Mouse (Mus musculus): ENCODE data around the gene Rangap1. TPM values are rescaled to one million over a fixed set of nuclear protein-coding genes. Genes with fewer than 3 reads are reported as not detected.

Rangap1 gene
- total and polyA plus RNA-seq, 3 experiments = 128 to 207 (median 180) TPM

DNA sequence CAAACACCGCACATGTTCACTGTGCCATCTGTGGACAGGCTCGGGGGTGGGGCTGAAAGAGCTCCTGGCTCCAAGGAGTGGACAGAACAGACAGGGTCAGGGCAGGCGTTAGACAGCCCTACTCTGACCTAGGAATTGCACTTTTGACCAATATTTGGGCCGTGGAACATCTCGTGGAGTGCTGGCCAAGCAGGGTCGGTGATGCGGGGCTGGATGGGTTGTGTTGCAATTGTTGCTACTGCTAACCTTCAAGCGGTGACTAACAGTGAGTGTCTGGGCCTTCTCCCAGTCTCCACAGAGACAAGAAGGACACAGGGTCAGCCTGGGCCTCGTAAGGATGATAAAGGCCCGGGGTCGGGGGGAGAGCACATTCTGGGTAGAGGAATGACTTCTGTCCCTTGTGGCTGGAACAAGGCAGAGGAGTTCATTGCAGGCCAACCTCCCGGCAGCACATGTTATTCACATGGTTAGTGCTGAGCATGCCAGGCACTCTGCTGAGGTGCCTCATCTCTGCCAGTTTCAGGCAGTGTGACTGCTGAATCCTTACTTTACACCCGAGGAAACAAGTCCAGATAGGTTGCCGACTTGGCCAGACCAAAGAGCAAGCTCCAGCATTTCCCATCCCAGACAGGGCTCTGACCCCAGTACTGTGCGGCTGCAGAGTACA, 29.3 kb upstream of the Rangap1 start:
- Histone ChIP-seq H3K9me3 (replicated peaks; ENCODE audit: low read length) (peaks cover 4% of the 10 kb centered on the region), H3K4me1 (ENCODE audit: control insufficient read depth in 1 of 2, insufficient read depth in 2 of 2) (peaks cover 0 to 4% of the 10 kb centered on the region in 2 experiments; a peak in 2 of 4 replicates), H3K4me2 (ENCODE audit: insufficient read depth, low read depth, poor library complexity, severe bottlenecking) (no peak overlapping the region), H3K36me3 (replicated peaks in 1 of 2; ENCODE audit: control insufficient read depth in 1 of 2, insufficient read depth in 1 of 2, low read length in 1 of 2) (peaks cover 79 to 92% of the 10 kb centered on the region in 2 experiments), H3K4me3 (replicated peaks in 1 of 3; ENCODE audit: low read depth in 2 of 3, low read length in 2 of 3, poor library complexity in 1 of 3) (no peak overlapping the region), H3K27ac (ENCODE audit: insufficient read depth, low read depth) (no peak overlapping the region), H3K27me3 (replicated peaks) (no peaks in the 10 kb centered on the region), H3K79me2 (replicated peaks; ENCODE audit: control insufficient read depth, extremely low read depth, insufficient read depth, poor library complexity, severe bottlenecking) (no peaks in the 10 kb centered on the region), H3K9ac (ENCODE audit: insufficient read depth, low read depth) (no peak overlapping the region)
- dilution Hi-C loops (cut with MboI; ENCODE audit: extremely low pct_ligation_motif_present, extremely low pct_unique_long_range_greater_than_20kb, low sequenced_read_pairs) = no loop called here
- DNase-seq (ENCODE audit: extremely low read depth) = no peak
- in situ Hi-C loops (cut with MboI; ENCODE audit: low pct_ligation_motif_present, low pct_unique_long_range_greater_than_20kb, low sequenced_read_pairs) = no loop called here
- no peak for TF ChIP-seq CHD1 (IDR thresholded peaks at IDR 0.05; ENCODE audit: low read depth, low read length)
- no peak for TF ChIP-seq TCF12 (IDR thresholded peaks at IDR 0.05; ENCODE audit: low read depth, low read length)
- no peak for TF ChIP-seq IRF4 (IDR thresholded peaks at IDR 0.05; ENCODE audit: low read depth, low read length)
- no peak for TF ChIP-seq ETS1 (conservative IDR thresholded peaks at IDR 0.05; ENCODE audit: low read depth, low read length)
- no peak for TF ChIP-seq KAT2A (IDR thresholded peaks at IDR 0.05; ENCODE audit: insufficient replicate concordance, low read length)
- TF ChIP-seq MXI1 (IDR thresholded peaks at IDR 0.05; ENCODE audit: low read depth, low read length) = no peak
- no peak for TF ChIP-seq MYC (IDR thresholded peaks at IDR 0.05; ENCODE audit: low read depth, low read length)
- TF ChIP-seq TBP (conservative IDR thresholded peaks at IDR 0.05; ENCODE audit: low read depth, low read length) = no peak
- no peak for TF ChIP-seq ZMIZ1 (IDR thresholded peaks at IDR 0.05; ENCODE audit: low read depth, low read length)
- no peak for TF ChIP-seq RAD21 (IDR thresholded peaks at IDR 0.05; ENCODE audit: low read depth, low read length)
- TF ChIP-seq POLR2AphosphoS2 (IDR thresholded peaks at IDR 0.05; ENCODE audit: low read depth, low read length) = no peak

DNA sequence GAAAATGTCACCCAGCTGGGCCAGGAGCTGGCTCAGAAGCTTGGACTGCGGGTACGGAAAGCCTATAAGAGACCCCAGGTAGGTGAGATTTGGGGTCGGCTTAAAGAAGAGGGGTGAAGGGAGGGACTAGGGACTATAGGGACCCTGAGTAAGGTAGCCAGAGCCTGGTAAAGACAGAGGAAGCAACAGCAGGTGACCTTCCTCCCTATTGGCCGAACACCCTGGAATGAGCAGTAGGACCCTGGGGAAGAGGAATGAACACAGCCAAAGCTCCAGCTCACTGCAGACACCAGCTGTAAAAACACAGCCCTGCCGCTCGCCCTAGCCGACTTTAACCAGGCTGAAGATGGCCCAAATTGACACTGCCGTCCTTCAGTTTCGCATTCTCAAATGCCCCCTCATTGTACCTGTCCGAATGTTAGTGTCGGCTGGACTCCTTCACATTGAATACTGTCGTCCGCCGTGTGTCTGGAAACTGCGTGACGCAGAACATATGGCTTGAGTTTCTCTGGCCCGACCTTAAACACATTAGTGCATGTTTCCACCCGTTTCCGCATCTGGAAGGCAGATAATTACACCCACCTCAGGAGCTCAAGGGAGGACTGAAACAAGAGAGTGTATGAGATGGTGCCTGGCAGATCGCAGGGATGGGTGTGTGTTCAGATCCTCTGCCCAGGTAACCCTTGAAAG, 27.2 kb upstream of the Rangap1 start:
- Histone ChIP-seq H3K79me2 (replicated peaks; ENCODE audit: control insufficient read depth, extremely low read depth, insufficient read depth, poor library complexity, severe bottlenecking) (no peaks in the 10 kb centered on the region), H3K9ac (ENCODE audit: insufficient read depth, low read depth) (no peak overlapping the region), H3K4me3 (replicated peaks in 1 of 3; ENCODE audit: low read depth in 2 of 3, low read length in 2 of 3, poor library complexity in 1 of 3) (no peak overlapping the region), H3K27ac (ENCODE audit: insufficient read depth, low read depth) (no peak overlapping the region), H3K36me3 (replicated peaks in 1 of 2; ENCODE audit: control insufficient read depth in 1 of 2, insufficient read depth in 1 of 2, low read length in 1 of 2) (peaks cover 72 to 91% of the 10 kb centered on the region in 2 experiments), H3K9me3 (replicated peaks; ENCODE audit: low read length) (peaks cover 4% of the 10 kb centered on the region), H3K4me2 (ENCODE audit: insufficient read depth, low read depth, poor library complexity, severe bottlenecking) (no peak overlapping the region), H3K27me3 (replicated peaks) (no peaks in the 10 kb centered on the region), H3K4me1 (ENCODE audit: control insufficient read depth in 1 of 2, insufficient read depth in 2 of 2) (peaks cover 0 to 4% of the 10 kb centered on the region in 2 experiments; a peak in 2 of 4 replicates)
- dilution Hi-C loops (cut with MboI; ENCODE audit: extremely low pct_ligation_motif_present, extremely low pct_unique_long_range_greater_than_20kb, low sequenced_read_pairs) = no loop called here
- in situ Hi-C loops (cut with MboI; ENCODE audit: low pct_ligation_motif_present, low pct_unique_long_range_greater_than_20kb, low sequenced_read_pairs) = no loop called here
- DNase-seq (ENCODE audit: extremely low read depth) = no peak
- TF ChIP-seq KAT2A (IDR thresholded peaks at IDR 0.05; ENCODE audit: insufficient replicate concordance, low read length) = no peak
- no peak for TF ChIP-seq TBP (conservative IDR thresholded peaks at IDR 0.05; ENCODE audit: low read depth, low read length)
- TF ChIP-seq MAFK (IDR thresholded peaks at IDR 0.05; ENCODE audit: insufficient replicate concordance, low read length) = no peak
- TF ChIP-seq TCF12 (IDR thresholded peaks at IDR 0.05; ENCODE audit: low read depth, low read length) = no peak
- no peak for TF ChIP-seq RAD21 (IDR thresholded peaks at IDR 0.05; ENCODE audit: low read depth, low read length)
- TF ChIP-seq JUND (conservative IDR thresholded peaks at IDR 0.05; ENCODE audit: low read depth, low read length) = no peak
- no peak for TF ChIP-seq CHD1 (IDR thresholded peaks at IDR 0.05; ENCODE audit: low read depth, low read length)
- no peak for TF ChIP-seq MYC (IDR thresholded peaks at IDR 0.05; ENCODE audit: low read depth, low read length)
- TF ChIP-seq JUN (IDR thresholded peaks at IDR 0.05; ENCODE audit: insufficient read depth, low read depth, low read length) = no peak
- no peak for TF ChIP-seq HCFC1 (IDR thresholded peaks at IDR 0.05; ENCODE audit: low read depth, low read length)
- TF ChIP-seq BHLHE40 (IDR thresholded peaks at IDR 0.05; ENCODE audit: low read depth, low read length) = no peak
- no peak for TF ChIP-seq NRF1 (IDR thresholded peaks at IDR 0.05; ENCODE audit: low read depth, low read length)
- TF ChIP-seq CTCF (conservative IDR thresholded peaks at IDR 0.05 in 1 of 2, IDR thresholded peaks at IDR 0.05 in 1 of 2; ENCODE audit: low read depth in 2 of 2, low read length in 2 of 2) = no peak
- TF ChIP-seq SIN3A (IDR thresholded peaks at IDR 0.05; ENCODE audit: low read length) = no peak
- no peak for TF ChIP-seq ZC3H11A (IDR thresholded peaks at IDR 0.05; ENCODE audit: low read depth, low read length)
- no peak for TF ChIP-seq USF1 (IDR thresholded peaks at IDR 0.05; ENCODE audit: low read depth, low read length)
- no peak for TF ChIP-seq RCOR1 (conservative IDR thresholded peaks at IDR 0.05; ENCODE audit: low read depth, low read length)
